Mouse (Mus musculus): ENCODE measurements around the gene Kmt5c. TPM values are rescaled to one million over a fixed set of nuclear protein-coding genes. Genes with fewer than 3 reads are reported as not detected.
A peak's percentile ranks its signal among the peaks of the same experiment; 100 is the strongest.
"Not testable (repeated sequence)": the region's sequence is repeated elsewhere in the genome, so short reads cannot be mapped to it uniquely, and the experiment has no call there.

Kmt5c gene
- total RNA-seq, 2 experiments from 2014 or later, result 58.5 to 62.7 TPM

GRCm38 (mm10) chr7:4783667-4784268 is 43.9 kb downstream of the Kmt5c start:
- no peak for ATAC-seq (replicated peaks; ENCODE audit: poor library complexity, severe bottlenecking)

- peak; percentile 32 for ATAC-seq (replicated peaks; ENCODE audit: poor library complexity, severe bottlenecking)
These were observed 48.9 kb downstream of the Kmt5c start for GRCm38 (mm10) chr7:4788499-4789435.

GRCm38 (mm10) chr7:4789436-4789935 is 49.6 kb downstream of the Kmt5c start, which contains the start of gene Tmem238:
TSS of gene Tmem238 (minus strand) at chr7:4789656.
- ATAC-seq (replicated peaks; ENCODE audit: poor library complexity, severe bottlenecking), result peak; percentile 4; the same call in 1 of the 2 replicates

GRCm38 (mm10) chr7:4792278-4793212 is 52.6 kb downstream of the Kmt5c start, which contains the start of gene Rpl28:
TSS of gene Rpl28 (plus strand) at chr7:4792874.
- ATAC-seq (replicated peaks; ENCODE audit: poor library complexity, severe bottlenecking), result peak; percentile 79

GRCm38 (mm10) chr7:4793248-4793647 is 53.3 kb downstream of the Kmt5c start:
- not testable (repeated sequence) for ATAC-seq (replicated peaks; ENCODE audit: poor library complexity, severe bottlenecking)

GRCm38 (mm10) chr7:4793674-4794073 is 53.8 kb downstream of the Kmt5c start:
- ATAC-seq (replicated peaks; ENCODE audit: poor library complexity, severe bottlenecking), result no peak

- ATAC-seq (replicated peaks; ENCODE audit: poor library complexity, severe bottlenecking), result no peak
These were observed 54.8 kb downstream of the Kmt5c start for GRCm38 (mm10) chr7:4794631-4795168.

GRCm38 (mm10) chr7:4795767-4796433 is 56.0 kb downstream of the Kmt5c start:
- ATAC-seq (replicated peaks; ENCODE audit: poor library complexity, severe bottlenecking), result peak; percentile 17; the same call in 1 of the 2 replicates

Other genes with a start within 250 kb of the Kmt5c start
- gene Ppp1r12c, start 238.4 kb upstream of the Kmt5c start, total RNA-seq (2014; fragmentation: Nextera tagmentation), result 92.2 and 131 TPM in 2 replicates
- 99.6 and 109 TPM in 2 replicates for gene Ppp1r12c, start 238.4 kb upstream of the Kmt5c start, total RNA-seq (2017)
- gene Tnnt1, start 223.7 kb upstream of the Kmt5c start, total RNA-seq (2014; fragmentation: Nextera tagmentation), result 7.3 and 16.1 TPM in 2 replicates
- 14.1 and 22.3 TPM in 2 replicates for gene Tnnt1, start 223.7 kb upstream of the Kmt5c start, total RNA-seq (2017)
- 17.0 TPM in 1 of 2 replicates, not detected in the other for gene Tnni3, start 215.9 kb upstream of the Kmt5c start, total RNA-seq (2014; fragmentation: Nextera tagmentation)
- gene Tnni3, start 215.9 kb upstream of the Kmt5c start, total RNA-seq (2017), result 2.7 and 4.1 TPM in 2 replicates
- 0.81 and 2.5 TPM in 2 replicates for gene Dnaaf3, start 207.7 kb upstream of the Kmt5c start, total RNA-seq (2014; fragmentation: Nextera tagmentation)
- 0.43 and 0.88 TPM in 2 replicates for gene Dnaaf3, start 207.7 kb upstream of the Kmt5c start, total RNA-seq (2017)
- not detected in 2 replicates for gene Syt5, start 192.6 kb upstream of the Kmt5c start, total RNA-seq (2014; fragmentation: Nextera tagmentation)
- not detected in 2 replicates for gene Syt5, start 192.6 kb upstream of the Kmt5c start, total RNA-seq (2017)
- not detected in 2 replicates for gene Ptprh, start 136.1 kb upstream of the Kmt5c start, total RNA-seq (2014; fragmentation: Nextera tagmentation)
- not detected in 2 replicates for gene Ptprh, start 136.1 kb upstream of the Kmt5c start, total RNA-seq (2017)
- 24.5 and 28.0 TPM in 2 replicates for gene Tmem86b, start 108.7 kb upstream of the Kmt5c start, total RNA-seq (2014; fragmentation: Nextera tagmentation)
- gene Tmem86b, start 108.7 kb upstream of the Kmt5c start, total RNA-seq (2017), result 17.5 and 26.2 TPM in 2 replicates
- 134 and 148 TPM in 2 replicates for gene Ppp6r1, start 81.1 kb upstream of the Kmt5c start, total RNA-seq (2014; fragmentation: Nextera tagmentation)
- 142 and 146 TPM in 2 replicates for gene Ppp6r1, start 81.1 kb upstream of the Kmt5c start, total RNA-seq (2017)
- gene Hspbp1, start 55.0 kb upstream of the Kmt5c start, total RNA-seq (2014; fragmentation: Nextera tagmentation), result 29.3 and 30.7 TPM in 2 replicates
- gene Hspbp1, start 55.0 kb upstream of the Kmt5c start, total RNA-seq (2017), result 21.9 and 23.7 TPM in 2 replicates
- not detected in 2 replicates for gene Brsk1, start 49.5 kb upstream of the Kmt5c start, total RNA-seq (2014; fragmentation: Nextera tagmentation)
- gene Brsk1, start 49.5 kb upstream of the Kmt5c start, total RNA-seq (2017), result not detected in 2 replicates
- 32.7 and 33.4 TPM in 2 replicates for gene Tmem150b, start 14.9 kb upstream of the Kmt5c start, total RNA-seq (2014; fragmentation: Nextera tagmentation)
- 13.5 and 18.5 TPM in 2 replicates for gene Tmem150b, start 14.9 kb upstream of the Kmt5c start, total RNA-seq (2017)
- 50.3 and 69.2 TPM in 2 replicates for gene Cox6b2, start 13.0 kb downstream of the Kmt5c start, total RNA-seq (2014; fragmentation: Nextera tagmentation)
- 28.9 and 30.7 TPM in 2 replicates for gene Cox6b2, start 13.0 kb downstream of the Kmt5c start, total RNA-seq (2017)
- gene Fam71e2, start 31.2 kb downstream of the Kmt5c start, total RNA-seq (2014; fragmentation: Nextera tagmentation), result not detected in 2 replicates
- gene Fam71e2, start 31.2 kb downstream of the Kmt5c start, total RNA-seq (2017), result not detected in 2 replicates
- gene Il11, start 42.7 kb downstream of the Kmt5c start, total RNA-seq (2014; fragmentation: Nextera tagmentation), result not detected in 2 replicates
- not detected in 2 replicates for gene Il11, start 42.7 kb downstream of the Kmt5c start, total RNA-seq (2017)
- gene Tmem190, start 42.8 kb downstream of the Kmt5c start, total RNA-seq (2014; fragmentation: Nextera tagmentation), result not detected in 2 replicates
- not detected in 2 replicates for gene Tmem190, start 42.8 kb downstream of the Kmt5c start, total RNA-seq (2017)
- 3.2 and 6.2 TPM in 2 replicates for gene Tmem238, start 49.5 kb downstream of the Kmt5c start, total RNA-seq (2014; fragmentation: Nextera tagmentation)
- 4.6 and 7.6 TPM in 2 replicates for gene Tmem238, start 49.5 kb downstream of the Kmt5c start, total RNA-seq (2017)
- 1,827 and 2,944 TPM in 2 replicates for gene Rpl28, start 52.8 kb downstream of the Kmt5c start, total RNA-seq (2014; fragmentation: Nextera tagmentation)
- gene Rpl28, start 52.8 kb downstream of the Kmt5c start, total RNA-seq (2017), result 828 and 1,139 TPM in 2 replicates
- gene Ube2s, start 72.5 kb downstream of the Kmt5c start, total RNA-seq (2014; fragmentation: Nextera tagmentation), result 236 and 240 TPM in 2 replicates
- 230 and 245 TPM in 2 replicates for gene Ube2s, start 72.5 kb downstream of the Kmt5c start, total RNA-seq (2017)
- gene Shisa7, start 104.6 kb downstream of the Kmt5c start, total RNA-seq (2014; fragmentation: Nextera tagmentation), result not detected in 2 replicates
- not detected in 2 replicates for gene Shisa7, start 104.6 kb downstream of the Kmt5c start, total RNA-seq (2017)
- gene Isoc2b, start 130.1 kb downstream of the Kmt5c start, total RNA-seq (2014; fragmentation: Nextera tagmentation), result 11.8 and 13.2 TPM in 2 replicates
- 43.0 and 72.6 TPM in 2 replicates for gene Isoc2b, start 130.1 kb downstream of the Kmt5c start, total RNA-seq (2017)
- gene Isoc2a, start 137.0 kb downstream of the Kmt5c start, total RNA-seq (2014; fragmentation: Nextera tagmentation), result 5.3 and 7.9 TPM in 2 replicates
- 7.9 and 10.7 TPM in 2 replicates for gene Isoc2a, start 137.0 kb downstream of the Kmt5c start, total RNA-seq (2017)
- not detected in 2 replicates for gene Gm36210, start 166.4 kb downstream of the Kmt5c start, total RNA-seq (2014; fragmentation: Nextera tagmentation)
- gene Gm36210, start 166.4 kb downstream of the Kmt5c start, total RNA-seq (2017), result not detected in 2 replicates
- gene Zfp628, start 175.1 kb downstream of the Kmt5c start, total RNA-seq (2014; fragmentation: Nextera tagmentation), result 4.6 and 7.7 TPM in 2 replicates
- gene Zfp628, start 175.1 kb downstream of the Kmt5c start, total RNA-seq (2017), result 1.0 and 1.2 TPM in 2 replicates
- 1.4 TPM in 1 of 2 replicates, not detected in the other for gene Nat14, start 181.9 kb downstream of the Kmt5c start, total RNA-seq (2014; fragmentation: Nextera tagmentation)
- gene Nat14, start 181.9 kb downstream of the Kmt5c start, total RNA-seq (2017), result not detected in 2 replicates
- not detected in 2 replicates for gene Ssc5d, start 185.7 kb downstream of the Kmt5c start, total RNA-seq (2014; fragmentation: Nextera tagmentation)
- gene Ssc5d, start 185.7 kb downstream of the Kmt5c start, total RNA-seq (2017), result 0.05 TPM in 1 of 2 replicates, not detected in the other
- not detected in 2 replicates for gene Sbk2, start 224.3 kb downstream of the Kmt5c start, total RNA-seq (2014; fragmentation: Nextera tagmentation)
- not detected in 2 replicates for gene Sbk2, start 224.3 kb downstream of the Kmt5c start, total RNA-seq (2017)
- gene Sbk3, start 231.1 kb downstream of the Kmt5c start, total RNA-seq (2014; fragmentation: Nextera tagmentation), result not detected in 2 replicates
- not detected in 2 replicates for gene Sbk3, start 231.1 kb downstream of the Kmt5c start, total RNA-seq (2017)